Mouse (Mus musculus): Measurements from ENCODE around the gene Large2.
"Not testable (repeated sequence)": the region's sequence is repeated elsewhere in the genome, so short reads cannot be mapped to it uniquely, and the experiment has no call there.

Large2 gene

DNA sequence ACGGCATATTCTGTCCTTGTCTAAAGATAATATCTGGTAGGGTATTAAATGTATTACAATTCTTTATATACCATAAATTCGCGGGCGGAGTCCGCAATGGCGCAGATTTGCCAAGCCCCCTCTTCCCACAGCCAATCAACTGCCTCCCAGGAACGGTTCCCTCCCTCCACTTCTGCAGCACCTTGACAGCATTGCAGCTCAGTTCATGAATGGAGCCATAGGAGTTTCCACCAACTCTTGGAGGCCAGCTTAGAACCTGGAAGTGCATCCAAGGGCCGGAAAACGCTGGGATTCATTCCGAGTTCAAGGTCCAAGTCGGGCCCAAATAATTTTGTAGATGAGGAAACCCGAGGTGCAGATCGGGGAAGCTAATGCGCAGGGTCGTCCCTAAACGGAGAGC is at the start of gene Large2, which contains the start of gene Pex16:
Gene Large2 (minus strand): TSS at position 356 of the 400 bp plus-strand sequence.
Gene Pex16 (plus strand): TSS at position 163 of the 400 bp plus-strand sequence.
- DNase-seq = peak; percentile 55

DNA sequence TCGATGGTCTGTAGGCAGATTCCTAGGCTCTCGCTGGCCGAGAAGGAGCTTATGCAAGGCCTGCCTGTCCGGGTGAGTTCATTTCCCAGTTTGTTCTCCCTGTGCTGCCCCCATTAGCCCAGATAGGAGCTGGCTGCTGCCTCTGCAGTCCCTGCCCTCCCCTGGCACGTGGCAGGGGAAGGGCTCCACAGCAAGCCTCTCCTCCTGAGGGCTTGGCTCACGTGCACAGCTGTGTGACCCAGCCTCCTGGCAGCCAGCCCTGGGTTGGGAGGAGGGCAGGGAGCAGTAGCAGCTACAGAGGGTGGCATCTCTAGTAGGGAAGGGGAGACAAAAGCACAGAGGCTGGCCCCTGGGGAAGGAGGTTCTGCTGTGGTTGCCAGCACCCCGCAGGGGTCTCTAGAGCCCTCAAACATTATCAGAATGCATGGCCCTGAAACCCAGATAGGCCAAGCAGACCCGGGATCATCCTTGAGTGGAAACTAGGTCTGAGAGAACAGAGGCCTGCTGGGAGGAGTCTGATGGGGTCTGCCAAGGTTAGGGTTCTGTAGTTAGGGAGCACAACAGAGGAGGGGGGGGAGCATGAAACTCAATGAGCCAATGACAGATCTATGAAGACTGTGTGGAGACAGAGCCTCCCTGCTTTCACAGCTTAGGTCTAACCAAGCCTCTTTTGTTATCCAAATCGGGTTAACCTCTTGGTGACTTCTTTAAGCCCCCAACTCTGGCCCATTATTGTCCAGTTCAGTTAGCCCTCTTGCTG is 49.2 kb upstream of the Large2 start:
- peak; percentile 93 for DNase-seq

DNA sequence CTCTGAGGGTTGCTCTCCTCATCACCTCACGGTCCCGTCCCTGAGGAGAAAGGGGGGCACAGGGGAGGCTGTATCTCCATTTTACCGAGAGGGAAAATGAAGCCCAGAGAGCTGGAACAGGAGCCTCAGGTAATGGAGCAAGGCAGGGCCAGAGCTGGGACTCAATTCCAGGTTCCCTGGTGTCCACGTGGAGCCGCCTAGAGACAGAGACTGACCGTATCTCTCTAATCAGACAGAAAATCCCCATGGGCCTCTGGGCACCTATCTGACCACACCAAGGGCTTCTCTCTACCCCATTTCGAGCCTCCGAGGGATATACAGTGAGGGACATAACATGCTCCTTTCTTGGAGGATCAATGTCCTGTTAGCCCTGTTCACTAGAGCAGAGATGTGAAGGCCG is 48.5 kb upstream of the Large2 start:
- no peak for DNase-seq

DNA sequence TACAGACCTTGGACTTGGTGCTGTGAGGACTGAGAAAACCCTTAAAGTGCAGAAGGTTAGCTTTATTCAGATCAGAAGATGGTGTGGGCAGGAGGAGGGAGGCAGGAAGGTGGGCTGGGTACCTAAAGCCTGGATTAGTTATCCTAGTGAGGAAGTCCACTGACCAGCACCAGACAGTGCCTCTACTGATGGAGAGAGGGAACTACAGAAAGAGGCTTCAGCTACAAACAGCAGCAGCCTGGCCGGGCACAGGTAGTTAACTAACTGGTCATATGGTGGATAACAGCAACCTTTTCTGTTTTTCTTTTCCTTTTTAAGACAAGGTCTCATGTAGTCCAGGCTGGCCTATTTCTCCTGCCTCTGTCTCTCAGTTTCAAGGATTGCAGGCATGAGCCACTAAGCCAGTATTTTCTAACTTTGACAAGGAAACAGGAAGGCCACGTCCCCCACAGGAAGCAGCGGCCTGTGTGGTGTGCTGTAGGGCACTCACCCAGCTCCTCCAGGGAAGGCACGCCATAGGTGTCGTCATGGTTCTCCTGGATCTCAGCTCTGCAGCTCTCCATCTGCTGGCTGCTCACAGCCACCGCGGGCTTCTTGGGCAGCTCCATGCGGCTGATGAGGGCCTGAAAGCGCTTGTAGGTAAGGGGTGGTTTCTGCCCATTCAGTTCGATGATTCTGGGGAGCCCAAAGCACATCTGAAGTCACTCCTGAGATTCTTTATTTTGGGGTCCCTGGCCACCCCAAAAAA is 47.9 kb upstream of the Large2 start:
- DNase-seq = peak; percentile 42

DNA sequence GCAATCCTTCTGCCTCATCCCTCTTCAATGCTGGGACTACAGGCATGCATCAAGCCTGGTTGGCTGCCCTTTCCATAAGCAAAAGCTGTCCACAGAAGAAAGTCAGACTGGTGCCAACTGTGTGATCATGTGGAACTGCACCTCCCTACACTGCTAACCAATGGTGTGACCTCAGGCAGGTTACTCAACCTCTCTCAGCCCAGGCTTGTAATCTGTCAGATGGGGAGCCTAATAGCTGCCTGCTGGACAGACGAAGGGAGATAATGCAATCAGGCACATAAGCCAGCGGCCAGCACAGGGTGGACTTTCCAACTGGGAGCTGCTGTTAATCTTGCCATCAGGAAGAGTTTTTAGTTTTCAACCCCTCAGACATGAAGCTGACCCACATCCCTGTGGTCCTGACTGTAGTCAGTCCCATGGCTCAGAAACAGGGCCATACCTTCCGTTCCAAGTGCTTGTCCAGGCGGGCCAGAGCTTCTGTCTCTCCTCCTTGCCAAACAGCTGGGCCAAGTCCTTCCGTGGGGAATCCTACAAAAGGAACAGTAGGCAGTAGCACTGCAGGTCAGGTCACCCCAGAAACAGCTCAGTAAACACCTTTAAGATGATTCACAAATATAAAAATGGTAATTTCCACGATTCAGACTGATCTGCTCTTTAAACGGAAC is 47.2 kb upstream of the Large2 start:
- DNase-seq = no peak

DNA sequence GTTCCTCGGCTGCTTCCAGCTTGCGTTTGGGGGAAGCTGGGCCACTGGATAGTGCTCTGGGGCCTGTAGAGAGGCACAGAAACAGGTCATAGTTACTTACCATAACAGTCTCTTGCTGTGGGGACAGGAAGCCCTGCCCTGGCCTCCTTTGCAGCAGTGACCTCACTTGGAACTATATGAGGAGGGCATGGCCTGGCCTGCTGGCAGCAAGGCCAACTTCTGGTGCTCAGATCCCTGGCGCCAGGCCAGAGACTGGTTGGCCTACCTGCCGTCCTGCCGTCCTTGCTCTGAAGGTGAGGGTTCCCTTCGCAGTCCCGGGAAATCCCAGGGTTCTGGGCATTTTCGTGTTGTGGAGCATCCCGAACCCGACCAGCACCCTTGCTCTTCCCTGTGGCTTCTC is 37.0 kb upstream of the Large2 start:
- peak; percentile 40 for DNase-seq

DNA sequence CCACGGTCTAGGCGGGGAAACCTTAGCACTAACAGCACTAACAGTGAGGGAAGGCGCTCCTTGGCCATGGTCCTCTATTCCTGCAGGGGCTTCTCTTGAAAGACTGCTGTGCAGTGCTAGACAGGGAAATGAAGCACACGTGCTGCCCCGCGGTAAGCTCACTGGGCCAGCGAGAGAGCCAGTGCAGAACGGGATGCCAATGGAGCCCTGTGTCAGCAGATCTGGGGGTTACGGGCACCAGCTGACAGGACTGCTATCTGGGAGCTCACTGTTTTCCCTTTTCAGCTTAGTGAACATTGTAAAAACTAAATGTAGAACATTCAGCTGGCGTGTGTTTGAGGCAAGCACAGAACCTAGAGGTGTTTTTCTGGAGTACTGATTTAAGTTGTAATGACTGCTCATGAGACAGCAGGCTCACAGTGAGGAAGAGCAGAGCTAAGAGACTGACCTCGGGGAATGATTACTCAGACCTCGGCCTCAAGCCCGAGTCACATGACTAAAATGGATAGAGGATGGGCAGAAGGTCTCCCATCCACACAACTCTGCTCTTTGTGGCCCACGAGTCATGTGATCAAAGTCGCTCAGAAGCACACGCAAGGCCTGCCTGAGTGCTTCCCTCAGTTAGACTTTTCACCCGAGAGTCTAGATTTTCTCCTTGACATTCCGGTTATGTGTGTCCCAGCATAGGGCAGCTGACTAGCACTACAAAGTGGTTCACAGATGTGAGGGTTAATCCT is 33.8 kb upstream of the Large2 start:
- no peak for DNase-seq

DNA sequence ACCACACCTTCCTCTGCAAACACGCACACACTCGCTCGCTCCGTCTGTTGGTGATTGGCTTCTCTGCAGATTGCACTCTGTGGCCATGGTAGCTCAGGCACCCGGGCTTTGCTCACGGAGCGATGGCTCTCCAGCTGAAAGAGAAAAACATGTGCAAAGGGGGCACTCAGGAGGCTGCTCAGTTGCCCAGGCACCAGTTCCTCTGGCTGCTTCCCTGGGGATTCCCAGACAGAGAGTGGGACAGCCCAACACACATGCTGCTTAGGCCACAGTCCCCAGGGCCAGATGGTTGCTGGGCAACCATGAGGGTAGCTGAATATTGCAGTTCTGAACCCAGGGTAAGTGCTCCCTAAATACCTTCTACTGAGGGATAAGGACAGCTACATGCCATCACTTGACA is 31.0 kb upstream of the Large2 start:
- no peak for DNase-seq

DNA sequence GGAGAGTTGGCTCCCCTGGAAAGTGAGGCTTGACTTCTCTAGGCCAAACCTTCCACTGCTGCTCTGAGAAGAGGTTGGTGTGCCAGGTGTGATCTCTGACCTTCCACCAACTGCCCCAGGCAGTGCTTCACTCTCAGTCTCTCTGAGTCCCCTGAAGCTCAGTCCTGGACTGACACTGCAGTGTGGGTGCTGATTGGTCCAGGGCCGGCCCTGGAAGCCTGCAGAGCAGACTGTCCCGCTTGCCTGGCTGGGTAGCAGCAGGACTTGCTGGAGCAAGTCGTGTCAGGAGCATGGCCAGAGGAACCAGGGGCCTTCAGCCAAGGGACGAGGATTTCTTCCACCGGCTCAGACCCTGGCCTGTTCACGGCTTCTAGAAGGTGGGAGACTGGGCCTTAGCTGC is 30.1 kb upstream of the Large2 start:
- no peak for DNase-seq

DNA sequence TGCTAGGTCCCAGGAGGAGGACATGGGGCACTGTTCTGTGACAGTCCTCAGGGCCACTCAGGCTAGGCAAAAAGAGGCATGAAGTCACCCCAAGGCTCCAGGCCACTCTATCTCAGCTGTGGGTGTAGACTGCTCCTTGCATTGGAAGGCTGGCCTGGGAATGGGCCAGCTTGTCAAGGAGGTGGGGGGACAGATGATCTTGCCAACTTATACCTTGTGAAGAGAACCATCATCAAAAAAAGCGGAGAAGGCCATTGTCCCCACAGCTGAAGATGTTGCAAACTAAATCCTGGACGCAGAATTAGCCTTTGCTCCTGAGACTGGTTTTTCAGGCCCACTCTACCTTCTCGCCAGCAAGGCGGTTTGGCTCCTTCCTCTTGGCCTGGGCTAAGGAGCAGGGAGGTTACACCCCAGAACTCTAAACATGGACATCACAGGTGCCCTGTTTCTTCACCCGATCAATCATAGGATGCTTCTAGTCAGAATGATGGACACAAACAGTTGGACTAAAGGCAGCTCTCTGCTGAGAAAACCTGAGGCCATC is 29.2 kb upstream of the Large2 start:
- DNase-seq = no peak

DNA sequence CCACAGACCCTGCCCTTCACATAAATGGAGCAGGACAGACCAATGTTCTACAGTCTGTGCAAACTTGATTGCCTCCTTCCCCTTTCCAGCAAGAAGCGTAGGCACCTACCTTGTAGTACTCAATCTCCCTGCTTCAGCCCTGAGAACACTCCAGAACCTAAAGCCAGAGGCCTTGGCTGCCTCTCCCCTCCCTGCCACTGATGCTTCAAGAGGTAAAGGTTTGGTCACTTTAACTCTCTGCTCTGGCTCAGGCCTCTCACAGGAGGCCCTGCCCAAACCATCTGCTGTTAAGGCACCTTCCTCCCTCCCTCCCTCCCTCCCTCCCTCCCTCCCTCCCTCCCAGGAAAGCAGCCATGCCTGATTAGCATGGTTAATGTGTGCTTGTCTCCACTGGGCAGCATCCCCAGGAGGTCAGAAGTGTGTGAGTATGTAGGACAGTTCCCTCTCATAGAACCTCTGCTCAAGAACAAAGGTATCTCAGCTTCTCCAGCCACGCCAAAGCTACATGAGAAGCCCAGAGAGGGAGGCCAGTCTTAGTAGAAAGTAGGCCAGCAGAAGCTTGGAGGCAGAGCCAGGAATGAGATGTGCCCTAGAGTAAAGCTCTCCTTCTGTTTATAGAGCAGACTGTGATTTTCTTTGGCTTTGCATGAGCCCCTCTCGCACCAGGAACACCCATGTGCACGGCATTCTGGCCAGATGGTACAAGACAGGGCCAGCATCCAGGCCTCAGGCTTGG is 28.1 kb upstream of the Large2 start:
- no peak for DNase-seq

DNA sequence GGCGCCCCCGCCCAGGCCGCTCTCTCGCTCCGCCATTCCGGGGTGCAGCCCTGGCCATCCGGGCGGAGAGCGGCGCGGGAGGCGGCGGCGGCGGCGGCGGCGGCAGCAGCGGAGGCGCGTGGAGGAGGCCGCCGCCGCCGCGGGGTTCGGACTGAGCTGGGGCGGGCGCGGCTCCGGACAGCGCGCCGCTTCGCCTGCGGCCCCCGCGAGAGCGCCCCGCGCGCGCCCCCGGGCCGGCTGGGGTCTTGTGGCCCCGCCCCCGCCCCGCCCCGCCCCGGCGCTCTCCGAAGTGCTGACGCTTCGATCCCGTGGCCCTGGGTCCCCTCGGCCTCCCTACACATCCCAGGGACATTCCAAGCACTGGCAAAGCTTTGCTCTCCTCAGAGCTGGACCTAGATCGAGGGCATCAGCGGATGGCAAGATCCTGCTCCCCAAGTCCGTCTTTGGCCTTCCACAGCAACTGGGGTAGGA is 26.5 kb upstream of the Large2 start, which contains the start of gene Mapk8ip1:
Gene Mapk8ip1 (minus strand): TSS at position 173 of the 471 bp plus-strand sequence.
- peak; percentile 65 for DNase-seq

DNA sequence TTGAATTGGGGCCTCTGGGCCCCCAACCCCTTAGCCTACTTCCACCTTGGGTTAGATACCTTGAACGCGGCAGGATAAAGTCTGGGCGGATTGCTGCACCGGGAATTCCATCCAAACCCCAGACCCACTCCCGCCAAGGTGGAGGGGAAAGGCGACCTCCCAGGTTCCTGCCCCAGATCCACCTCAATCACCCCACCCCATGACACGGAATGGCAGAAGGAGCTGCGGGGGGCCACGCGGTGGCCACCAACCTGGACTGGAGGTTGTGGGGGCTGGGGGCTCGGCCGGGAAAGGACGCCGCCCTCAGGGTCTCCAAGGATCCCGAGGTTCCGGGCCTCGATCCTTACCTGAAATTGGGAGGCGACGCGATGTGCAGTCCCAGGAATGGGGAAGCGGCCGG is 26.0 kb upstream of the Large2 start:
- no peak for DNase-seq

DNA sequence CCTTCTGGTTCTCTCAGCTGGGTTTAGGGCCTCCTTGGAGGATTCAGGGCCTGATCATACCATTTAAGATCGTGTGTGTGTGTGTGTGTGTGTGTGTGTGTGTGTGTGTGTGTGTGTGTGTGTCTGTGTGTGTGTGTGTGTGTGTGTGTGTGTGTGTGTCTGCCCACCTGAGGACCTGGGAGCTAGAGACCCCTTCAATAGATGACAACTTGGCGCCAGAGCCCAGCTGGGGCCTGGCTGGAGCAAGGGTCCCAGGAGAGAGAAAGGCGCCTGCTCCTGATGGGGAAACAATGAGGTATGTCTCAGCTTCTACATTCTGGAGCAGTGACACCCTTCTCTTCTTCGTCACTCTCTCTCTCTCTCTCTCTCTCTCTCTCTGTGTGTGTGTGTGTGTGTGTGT is 25.2 kb upstream of the Large2 start:
- not testable (repeated sequence) for DNase-seq

DNA sequence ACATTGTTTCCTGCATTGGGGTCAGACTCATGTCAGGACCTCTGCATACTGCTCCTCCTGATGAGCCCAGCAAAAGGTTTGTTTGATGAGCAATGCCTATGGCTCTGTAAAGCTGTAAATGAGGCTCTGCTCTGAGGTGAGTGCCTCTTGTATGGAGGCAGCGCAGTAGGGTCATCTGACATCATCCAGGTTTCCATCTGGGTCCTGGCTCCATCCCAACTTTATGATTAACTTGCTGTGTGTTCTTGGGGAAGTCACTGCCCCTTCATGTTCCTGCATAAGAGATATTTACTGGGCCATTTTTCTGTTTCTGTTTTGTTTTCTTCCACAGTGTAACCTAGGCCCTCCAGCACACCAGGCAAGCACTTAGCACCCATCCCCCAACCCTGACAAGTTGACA is 22.8 kb upstream of the Large2 start:
- no peak for DNase-seq

DNA sequence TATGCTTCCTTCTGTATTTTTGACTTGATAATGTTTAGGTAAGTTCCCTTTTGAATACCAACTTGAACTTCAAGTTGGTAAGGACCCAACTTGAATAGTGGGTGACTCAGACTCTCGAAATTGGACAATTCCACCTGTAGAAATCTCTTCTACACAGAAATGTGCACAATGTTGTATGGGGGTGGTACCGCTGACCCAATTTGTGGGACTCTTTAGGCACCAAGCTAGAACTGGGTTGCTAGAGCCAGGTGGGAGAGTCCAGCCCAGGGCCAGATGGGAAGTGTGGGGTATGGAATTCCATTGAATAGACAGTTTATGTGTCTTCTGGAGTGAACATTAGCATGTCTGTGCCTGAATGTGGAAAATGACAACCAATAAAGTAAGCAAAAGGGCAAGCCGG is 20.9 kb upstream of the Large2 start:
- DNase-seq = no peak

DNA sequence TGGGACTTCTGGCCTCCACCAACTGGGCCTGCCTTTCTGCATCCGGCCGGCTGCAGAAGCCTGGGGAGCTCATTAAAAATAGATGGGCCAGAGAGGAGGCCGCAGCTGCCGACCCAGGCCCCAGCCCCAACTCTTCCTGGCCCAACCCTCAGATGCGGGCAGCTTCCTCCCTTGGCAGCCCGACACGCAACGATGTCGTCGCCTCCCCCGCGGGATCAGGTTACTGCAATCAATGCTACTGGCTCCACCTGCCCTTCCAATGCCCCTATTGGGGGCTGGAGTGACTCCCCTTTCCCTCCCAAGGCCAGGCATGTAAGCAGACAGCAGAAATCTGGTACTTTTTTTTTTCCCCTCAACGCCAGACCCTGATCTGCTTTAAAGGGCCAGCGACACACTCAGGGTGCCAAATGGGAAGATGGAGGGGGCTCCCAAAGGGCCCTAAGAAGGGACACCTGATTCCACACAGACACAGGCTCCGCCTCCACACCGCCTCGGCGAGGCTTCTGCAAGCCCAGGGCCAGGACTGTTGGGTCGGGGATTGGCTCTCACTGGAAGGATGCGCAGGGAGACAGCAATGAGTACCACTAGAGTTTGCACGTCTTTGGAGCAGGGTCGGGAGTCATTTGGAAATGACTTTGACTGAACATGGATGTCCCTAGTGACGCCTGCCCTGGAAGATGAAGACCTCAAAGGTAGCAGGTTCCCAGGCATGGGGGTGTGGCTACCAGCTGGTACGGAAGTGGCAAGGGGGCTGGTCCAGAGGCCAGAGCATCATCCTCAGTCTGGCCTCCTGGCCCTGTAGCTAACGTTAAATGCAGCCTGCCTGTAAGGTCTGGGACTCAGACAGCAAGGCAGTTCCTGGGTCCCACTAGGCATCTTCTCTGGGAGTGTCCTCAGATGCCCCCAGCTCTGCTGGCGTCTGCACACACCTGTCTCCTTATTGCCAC is 17.9 kb upstream of the Large2 start:
- DNase-seq = peak; percentile 68

DNA sequence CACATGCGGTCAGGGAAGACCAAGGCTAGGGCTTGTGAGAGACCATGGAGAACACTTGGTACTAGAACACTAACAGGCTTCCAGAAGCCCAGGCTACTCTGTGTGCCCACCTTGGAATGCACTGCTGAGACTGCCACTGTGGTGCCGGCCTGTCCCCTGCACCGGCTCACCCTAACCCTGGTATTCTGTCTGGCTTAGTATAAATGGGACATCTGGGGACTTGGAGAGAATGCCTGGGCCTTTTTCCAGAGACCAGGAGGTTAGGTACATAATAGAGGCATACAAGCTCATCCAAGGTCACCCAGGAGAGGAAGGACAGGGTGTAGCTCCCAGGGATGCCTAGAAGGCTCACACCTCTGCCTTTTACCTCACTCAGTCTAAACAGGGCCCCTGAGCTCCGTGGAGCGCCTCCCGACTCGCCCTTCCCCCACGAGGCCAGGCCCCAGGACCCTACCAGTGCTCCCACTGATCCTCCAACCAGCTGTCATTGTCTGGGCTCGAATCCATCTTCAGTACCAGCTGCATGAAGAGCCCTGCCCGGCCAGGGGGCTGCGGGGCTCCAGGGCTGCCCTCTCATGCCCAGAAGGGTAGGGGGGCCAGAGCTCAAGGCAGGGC is 17.1 kb upstream of the Large2 start:
- no peak for DNase-seq

DNA sequence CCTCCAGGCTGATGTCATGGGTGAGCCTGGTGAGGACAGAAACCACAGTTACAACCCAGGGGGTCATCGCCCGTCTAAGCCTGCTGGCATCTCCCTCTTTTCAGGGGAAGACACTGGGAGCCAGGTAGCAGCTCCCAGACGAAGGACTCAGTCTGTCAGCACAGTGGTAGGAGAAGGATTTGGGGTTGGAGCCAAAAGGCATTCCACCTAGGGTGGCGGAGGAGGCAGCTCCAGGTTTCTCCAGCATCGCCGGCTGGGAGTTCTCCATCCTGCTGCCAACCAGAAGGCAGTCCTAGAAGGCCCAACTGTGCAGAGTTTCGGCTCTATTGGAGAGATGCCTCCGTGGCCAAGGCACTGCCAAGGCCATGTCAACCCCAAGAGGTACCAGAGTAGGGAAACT is 16.4 kb upstream of the Large2 start:
- no peak for DNase-seq

Data from kidney, postnatal 10 days (tissue).